Mouse (Mus musculus) kidney, adult 2 months (tissue): ENCODE data around the gene Gjb2.

Experiments used
- CTCF ChIP-seq: fragments of 200-500 bp; conservative IDR thresholded peaks from 2 replicates; pipeline ENCODE4 v1.5.1; 2011; ENCODE audit warnings: low read depth, mild to moderate bottlenecking, control low read depth, low read length, moderate library complexity, mixed read lengths; ENCODE audit not compliant: insufficient read depth, insufficient read length
- POLR2A ChIP-seq: fragments of 200-500 bp; IDR thresholded peaks from one replicate; pipeline ENCODE4 v1.6.1; 2011; ENCODE audit warnings: low read depth, low read length, control low read depth

GRCm38 (mm10) chr14:57057204-57057562 lies 47.3 kb downstream of the Gjb2 start:
- TF ChIP-seq CTCF (no peak), POLR2A (no peak)
